Mouse (Mus musculus): Measurements from ENCODE around the gene Gm14819.
"Not testable (repeated sequence)": the region's sequence is repeated elsewhere in the genome, so short reads cannot be mapped to it uniquely, and the experiment has no call there.

Gm14819 gene

DNA sequence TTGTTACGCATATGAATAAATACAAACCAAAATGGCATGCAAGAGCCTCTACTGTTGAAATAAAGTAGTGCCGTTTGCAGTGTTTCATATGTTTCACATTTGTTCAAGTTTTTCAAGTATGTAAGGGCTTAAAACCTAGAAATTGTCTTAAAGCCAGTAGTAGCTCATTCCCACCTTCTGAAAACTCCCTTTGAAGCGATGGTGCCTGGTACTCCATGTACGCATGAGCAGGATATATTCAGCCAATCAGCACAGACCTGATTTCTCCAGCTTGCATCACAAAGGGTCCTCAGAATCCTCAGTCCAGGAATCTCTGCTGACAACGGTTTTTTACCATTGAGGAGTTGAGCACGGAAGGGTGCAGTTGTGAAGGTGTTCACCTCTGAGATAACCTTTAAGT, at the start of gene Gm14819:
Gene Gm14819, plus strand, starts transcription at position 301 of the 400 bp plus-strand sequence.
- in situ Hi-C loops (cut with MboI, MseI): not testable (repeated sequence)

Measured in regulatory T cell (primary cell).